Mouse (Mus musculus) CH12F3 (cell line): ENCODE results near the gene Ttc8.

Experiments
- in situ Hi-C: fragments of 300-500 bp; cut with MboI; formaldehyde crosslinking; loops from 2 replicates; pipeline ENCODE4 v1.14.3; 2020; ENCODE audit warnings: low sequenced_read_pairs

The Ttc8 gene

GRCm38 (mm10) chr12:98972291-98972690, 51.9 kb downstream of the Ttc8 start:
- in situ Hi-C loops: no loop called here

- in situ Hi-C loops: no loop called here
Measured at GRCm38 (mm10) chr12:98973461-98973860, 53.1 kb downstream of the Ttc8 start.

GRCm38 (mm10) chr12:98974157-98974804, 53.9 kb downstream of the Ttc8 start:
- in situ Hi-C loops: no loop called here

- in situ Hi-C loops: no loop called here
Measured at GRCm38 (mm10) chr12:98981081-98981480, 60.7 kb downstream of the Ttc8 start.

- in situ Hi-C loops: no loop called here
Measured at GRCm38 (mm10) chr12:98984785-98985184, 64.4 kb downstream of the Ttc8 start.

- in situ Hi-C loops: no loop called here
Measured at GRCm38 (mm10) chr12:98991076-98991829, 70.9 kb downstream of the Ttc8 start.

- in situ Hi-C loops: no loop called here
Measured at GRCm38 (mm10) chr12:98991830-98992216, 71.4 kb downstream of the Ttc8 start.

GRCm38 (mm10) chr12:98993736-98994135, 73.4 kb downstream of the Ttc8 start:
- in situ Hi-C loops: no loop called here

- in situ Hi-C loops: no loop called here
Measured at GRCm38 (mm10) chr12:98994366-98994765, 74.0 kb downstream of the Ttc8 start.

- in situ Hi-C loops: no loop called here
Measured at GRCm38 (mm10) chr12:98995881-98996280, 75.5 kb downstream of the Ttc8 start.

- in situ Hi-C loops: no loop called here
Measured at GRCm38 (mm10) chr12:98996581-98996988, 76.2 kb downstream of the Ttc8 start.

GRCm38 (mm10) chr12:98997046-98997445, 76.7 kb downstream of the Ttc8 start:
- in situ Hi-C loops: no loop called here

GRCm38 (mm10) chr12:98998662-98999428, 78.5 kb downstream of the Ttc8 start:
- in situ Hi-C loops: no loop called here

- in situ Hi-C loops: no loop called here
Measured at GRCm38 (mm10) chr12:99000310-99000709, 79.9 kb downstream of the Ttc8 start.

- in situ Hi-C loops: no loop called here
Measured at GRCm38 (mm10) chr12:99003046-99003445, 82.7 kb downstream of the Ttc8 start.

- in situ Hi-C loops: no loop called here
Measured at GRCm38 (mm10) chr12:99004752-99005151, 84.4 kb downstream of the Ttc8 start.

GRCm38 (mm10) chr12:99008786-99009185, 88.4 kb downstream of the Ttc8 start:
- in situ Hi-C loops: no loop called here

GRCm38 (mm10) chr12:99009430-99009829, 89.1 kb downstream of the Ttc8 start:
- in situ Hi-C loops: no loop called here

- in situ Hi-C loops: no loop called here
Measured at GRCm38 (mm10) chr12:99010044-99010443, 89.7 kb downstream of the Ttc8 start.

- in situ Hi-C loops: no loop called here
Measured at GRCm38 (mm10) chr12:99011161-99011861, 90.9 kb downstream of the Ttc8 start.

GRCm38 (mm10) chr12:99015870-99016269, 95.5 kb downstream of the Ttc8 start:
- in situ Hi-C loops: no loop called here
